Mouse (Mus musculus): ENCODE data around the gene Tspan5. TPM values are rescaled to one million over a fixed set of nuclear protein-coding genes. Genes with fewer than 3 reads are reported as not detected.

Tspan5 gene
- polyA plus RNA-seq, 1 experiment from 2014 or later = 21.9 TPM

GRCm38 (mm10) chr3:138841288-138841687 is 99.3 kb downstream of the Tspan5 start:
- no peak overlapping the region for H3K4me3 ChIP-seq (ENCODE audit: low read depth, low read length)
- DNase-seq (ENCODE audit: low spot score) (no peak), ATAC-seq (ENCODE audit: low FRiP score, low TSS enrichment) (no peak)
- H3K27me3 ChIP-seq (ENCODE audit: control insufficient read depth, insufficient read depth, low read length) = no peaks in the 10 kb centered on the region
- H3K27ac ChIP-seq (replicated peaks) = no peak overlapping the region
- H3K4me1 ChIP-seq (replicated peaks; ENCODE audit: control insufficient read depth, insufficient read depth) = peaks cover 2% of the 10 kb centered on the region; the same call in 1 of the 2 replicates
- 80% methylated on average over 5 of the region's 5 CpGs for WGBS
- H3K36me3 ChIP-seq (ENCODE audit: control insufficient read depth, insufficient read depth, low read length) = no peaks in the 10 kb centered on the region
- H3K4me2 ChIP-seq (replicated peaks; ENCODE audit: low read depth) = no peak overlapping the region
- TF ChIP-seq CTCF (IDR thresholded peaks at IDR 0.05; ENCODE audit: low read depth) = no peak
- no peak for TF ChIP-seq EP300 (optimal IDR thresholded peaks at IDR 0.05)
- no peaks in the 10 kb centered on the region for H3K9me3 ChIP-seq (ENCODE audit: control insufficient read depth, low read length)
- H3K9ac ChIP-seq (ENCODE audit: low read length) = no peak overlapping the region

GRCm38 (mm10) chr3:138843180-138843579 is 101.2 kb downstream of the Tspan5 start:
- no peak for TF ChIP-seq CTCF (IDR thresholded peaks at IDR 0.05; ENCODE audit: low read depth)
- no peak for TF ChIP-seq EP300 (optimal IDR thresholded peaks at IDR 0.05)
- DNase-seq (ENCODE audit: low spot score) (no peak), ATAC-seq (ENCODE audit: low FRiP score, low TSS enrichment) (no peak)
- Histone ChIP-seq H3K9ac (ENCODE audit: low read length) (no peak overlapping the region), H3K4me3 (ENCODE audit: low read depth, low read length) (no peak overlapping the region), H3K27me3 (ENCODE audit: control insufficient read depth, insufficient read depth, low read length) (no peaks in the 10 kb centered on the region), H3K4me1 (replicated peaks; ENCODE audit: control insufficient read depth, insufficient read depth) (peaks cover 2% of the 10 kb centered on the region; the same call in 1 of the 2 replicates), H3K4me2 (replicated peaks; ENCODE audit: low read depth) (no peak overlapping the region), H3K9me3 (ENCODE audit: control insufficient read depth, low read length) (no peaks in the 10 kb centered on the region), H3K36me3 (ENCODE audit: control insufficient read depth, insufficient read depth, low read length) (no peaks in the 10 kb centered on the region), H3K27ac (replicated peaks) (no peak overlapping the region)
- 57% methylated on average over 2 of the region's 2 CpGs for WGBS

- 78% methylated on average over 5 of the region's 5 CpGs for WGBS
- H3K4me3 ChIP-seq (ENCODE audit: low read depth, low read length) = no peak overlapping the region
- no peak overlapping the region for H3K27ac ChIP-seq (replicated peaks)
- H3K9me3 ChIP-seq (ENCODE audit: control insufficient read depth, low read length) = no peaks in the 10 kb centered on the region
- no peaks in the 10 kb centered on the region for H3K27me3 ChIP-seq (ENCODE audit: control insufficient read depth, insufficient read depth, low read length)
- TF ChIP-seq EP300 (optimal IDR thresholded peaks at IDR 0.05) (no peak), CTCF (IDR thresholded peaks at IDR 0.05; ENCODE audit: low read depth) (no peak)
- H3K4me1 ChIP-seq (replicated peaks; ENCODE audit: control insufficient read depth, insufficient read depth) = peaks cover 2% of the 10 kb centered on the region; the same call in 1 of the 2 replicates
- DNase-seq (ENCODE audit: low spot score) = no peak
- no peak for ATAC-seq (ENCODE audit: low FRiP score, low TSS enrichment)
- H3K4me2 ChIP-seq (replicated peaks; ENCODE audit: low read depth) = no peak overlapping the region
- H3K36me3 ChIP-seq (ENCODE audit: control insufficient read depth, insufficient read depth, low read length) = no peaks in the 10 kb centered on the region
- H3K9ac ChIP-seq (ENCODE audit: low read length) = no peak overlapping the region
Observed at GRCm38 (mm10) chr3:138843641-138844040, 101.6 kb downstream of the Tspan5 start.

GRCm38 (mm10) chr3:138845820-138846219 is 103.8 kb downstream of the Tspan5 start:
- Histone ChIP-seq H3K9ac (ENCODE audit: low read length) (no peak overlapping the region), H3K27ac (replicated peaks) (no peak overlapping the region), H3K4me2 (replicated peaks; ENCODE audit: low read depth) (no peak overlapping the region), H3K27me3 (ENCODE audit: control insufficient read depth, insufficient read depth, low read length) (no peaks in the 10 kb centered on the region), H3K36me3 (ENCODE audit: control insufficient read depth, insufficient read depth, low read length) (no peaks in the 10 kb centered on the region), H3K4me1 (replicated peaks; ENCODE audit: control insufficient read depth, insufficient read depth) (0 out of 2 replicates have a peak, but pooled peaks cover 2% of the 10 kb centered on the region), H3K9me3 (ENCODE audit: control insufficient read depth, low read length) (no peaks in the 10 kb centered on the region), H3K4me3 (ENCODE audit: low read depth, low read length) (no peak overlapping the region)
- DNase-seq (ENCODE audit: low spot score) (no peak), ATAC-seq (ENCODE audit: low FRiP score, low TSS enrichment) (no peak)
- peak; percentile 7; the same call in 1 of the 2 replicates for TF ChIP-seq CTCF (IDR thresholded peaks at IDR 0.05; ENCODE audit: low read depth)
- TF ChIP-seq EP300 (optimal IDR thresholded peaks at IDR 0.05) = no peak
- 90% methylated on average over 1 of the region's 1 CpGs for WGBS

- Histone ChIP-seq H3K4me1 (replicated peaks; ENCODE audit: control insufficient read depth, insufficient read depth) (0 out of 2 replicates have a peak, but pooled peaks cover 2% of the 10 kb centered on the region), H3K27me3 (ENCODE audit: control insufficient read depth, insufficient read depth, low read length) (no peaks in the 10 kb centered on the region), H3K36me3 (ENCODE audit: control insufficient read depth, insufficient read depth, low read length) (no peaks in the 10 kb centered on the region), H3K9ac (ENCODE audit: low read length) (no peak overlapping the region), H3K27ac (replicated peaks) (no peak overlapping the region), H3K9me3 (ENCODE audit: control insufficient read depth, low read length) (no peaks in the 10 kb centered on the region), H3K4me3 (ENCODE audit: low read depth, low read length) (no peak overlapping the region), H3K4me2 (replicated peaks; ENCODE audit: low read depth) (no peak overlapping the region)
- no peak for ATAC-seq (ENCODE audit: low FRiP score, low TSS enrichment)
- no peak for TF ChIP-seq EP300 (optimal IDR thresholded peaks at IDR 0.05)
- no peak for TF ChIP-seq CTCF (IDR thresholded peaks at IDR 0.05; ENCODE audit: low read depth)
- no peak for DNase-seq (ENCODE audit: low spot score)
- WGBS = 84% methylated on average over 3 of the region's 3 CpGs
Observed at GRCm38 (mm10) chr3:138847809-138848208, 105.8 kb downstream of the Tspan5 start.

- DNase-seq (ENCODE audit: low spot score) = no peak
- H3K36me3 ChIP-seq (ENCODE audit: control insufficient read depth, insufficient read depth, low read length) = no peaks in the 10 kb centered on the region
- WGBS = 48% methylated on average over 11 of the region's 11 CpGs
- H3K27me3 ChIP-seq (ENCODE audit: control insufficient read depth, insufficient read depth, low read length) = no peaks in the 10 kb centered on the region
- H3K27ac ChIP-seq (replicated peaks) = no peak overlapping the region
- no peak for TF ChIP-seq CTCF (IDR thresholded peaks at IDR 0.05; ENCODE audit: low read depth)
- ATAC-seq (ENCODE audit: low FRiP score, low TSS enrichment) = no peak
- no peak overlapping the region for H3K4me3 ChIP-seq (ENCODE audit: low read depth, low read length)
- H3K4me2 ChIP-seq (replicated peaks; ENCODE audit: low read depth) = no peak overlapping the region
- no peaks in the 10 kb centered on the region for H3K9me3 ChIP-seq (ENCODE audit: control insufficient read depth, low read length)
- H3K9ac ChIP-seq (ENCODE audit: low read length) = no peak overlapping the region
- 0 out of 2 replicates have a peak, but pooled peaks cover 2% of the 10 kb centered on the region for H3K4me1 ChIP-seq (replicated peaks; ENCODE audit: control insufficient read depth, insufficient read depth)
Observed at GRCm38 (mm10) chr3:138849755-138850301, 107.8 kb downstream of the Tspan5 start.
